Mouse (Mus musculus) neural tube, embryonic 10.5 days (tissue): ENCODE data around the gene Depdc1b.

ENCODE experiments used
- DNase-seq: peaks from one replicate; pipeline ENCODE4 v3.0.0-alpha.2; 2017; ENCODE audit warnings: low spot score; ENCODE audit errors: extremely low spot score

The Depdc1b gene

DNA sequence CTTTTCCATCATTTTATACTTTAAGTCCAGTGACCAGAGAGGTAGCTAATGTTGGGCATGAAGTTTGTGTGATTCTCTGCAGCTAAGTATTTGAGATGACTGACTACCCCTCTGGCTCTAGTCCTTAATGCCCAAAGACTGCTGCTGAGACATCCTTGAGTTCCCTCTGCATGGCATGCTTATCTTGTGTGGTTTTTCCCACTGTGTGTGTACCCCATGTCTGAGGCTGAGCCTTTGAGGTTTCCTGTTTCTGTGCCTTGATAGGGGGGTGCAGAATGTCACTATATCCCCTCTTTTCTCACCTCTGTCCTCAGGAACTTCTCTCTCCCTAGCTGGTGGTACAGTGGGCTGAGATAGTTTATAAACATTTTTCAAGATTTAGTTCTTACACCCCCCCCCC is 119.6 kb downstream of the Depdc1b start:
- no peak for DNase-seq

DNA sequence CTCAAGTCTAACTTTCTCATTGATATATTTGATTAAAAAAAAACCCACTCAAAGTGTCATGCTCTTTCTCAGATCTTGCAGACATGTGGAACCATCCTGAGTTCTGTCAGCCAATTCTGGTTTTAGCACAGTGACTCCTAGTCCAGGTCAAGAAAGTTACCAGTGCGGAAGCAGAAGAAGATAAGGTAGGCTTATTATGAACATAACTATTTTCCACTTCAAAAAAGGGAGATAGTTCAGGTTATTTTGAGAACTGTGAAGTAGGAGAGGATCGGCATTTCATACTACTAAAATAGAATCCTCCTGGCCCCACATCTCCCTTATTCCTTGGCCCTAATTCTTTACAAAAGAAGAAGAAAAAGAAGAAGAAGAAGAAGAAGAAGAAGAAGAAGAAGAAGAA is 121.3 kb downstream of the Depdc1b start:
- no peak for DNase-seq

DNA sequence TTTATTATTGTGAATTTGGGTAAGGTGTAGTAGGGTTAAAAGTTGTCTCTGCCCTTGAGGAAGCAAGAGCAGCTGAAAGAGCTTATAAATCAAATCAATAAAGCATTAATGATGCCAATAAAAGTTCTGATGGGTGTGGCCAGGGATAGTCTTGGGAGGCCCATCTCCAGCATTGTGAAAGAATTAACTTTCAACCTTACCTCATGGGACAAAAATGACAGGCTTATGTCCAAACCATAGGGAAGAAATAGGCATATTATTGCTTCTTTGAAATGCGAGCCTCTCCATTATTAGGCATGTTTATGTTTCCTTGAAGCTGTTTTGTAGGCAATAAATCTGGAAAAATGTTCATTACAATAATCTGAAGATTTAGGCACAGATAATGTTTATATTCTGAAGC is 122.9 kb downstream of the Depdc1b start:
- no peak for DNase-seq

DNA sequence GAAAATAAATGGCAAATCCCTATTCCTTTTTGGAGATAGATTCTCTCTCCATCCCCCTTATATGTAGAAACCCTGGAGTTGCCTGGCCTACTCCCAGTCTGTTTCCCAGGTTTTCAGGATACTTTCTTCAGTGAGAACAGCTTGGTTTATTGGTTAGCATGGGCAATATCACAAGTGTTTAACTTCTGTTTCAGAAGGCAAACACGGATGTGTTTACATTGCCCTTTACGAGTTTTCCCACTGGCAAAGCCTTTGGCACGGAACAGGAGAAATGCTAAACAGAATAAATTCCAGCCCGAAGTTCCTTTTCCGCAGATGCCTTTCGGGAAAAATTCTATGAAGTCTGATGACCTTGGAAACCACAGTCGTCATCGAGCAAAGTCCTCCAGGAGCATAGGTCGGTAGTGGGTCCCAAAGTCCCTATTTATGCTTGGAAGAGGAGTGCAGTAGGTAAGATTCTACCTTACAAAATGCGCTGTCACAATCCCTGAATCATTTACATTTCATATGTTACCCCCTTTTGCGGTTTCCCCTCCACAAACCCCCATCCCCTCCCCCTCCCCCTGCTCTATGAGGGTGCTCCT is 132.3 kb downstream of the Depdc1b start:
- DNase-seq: no peak

DNA sequence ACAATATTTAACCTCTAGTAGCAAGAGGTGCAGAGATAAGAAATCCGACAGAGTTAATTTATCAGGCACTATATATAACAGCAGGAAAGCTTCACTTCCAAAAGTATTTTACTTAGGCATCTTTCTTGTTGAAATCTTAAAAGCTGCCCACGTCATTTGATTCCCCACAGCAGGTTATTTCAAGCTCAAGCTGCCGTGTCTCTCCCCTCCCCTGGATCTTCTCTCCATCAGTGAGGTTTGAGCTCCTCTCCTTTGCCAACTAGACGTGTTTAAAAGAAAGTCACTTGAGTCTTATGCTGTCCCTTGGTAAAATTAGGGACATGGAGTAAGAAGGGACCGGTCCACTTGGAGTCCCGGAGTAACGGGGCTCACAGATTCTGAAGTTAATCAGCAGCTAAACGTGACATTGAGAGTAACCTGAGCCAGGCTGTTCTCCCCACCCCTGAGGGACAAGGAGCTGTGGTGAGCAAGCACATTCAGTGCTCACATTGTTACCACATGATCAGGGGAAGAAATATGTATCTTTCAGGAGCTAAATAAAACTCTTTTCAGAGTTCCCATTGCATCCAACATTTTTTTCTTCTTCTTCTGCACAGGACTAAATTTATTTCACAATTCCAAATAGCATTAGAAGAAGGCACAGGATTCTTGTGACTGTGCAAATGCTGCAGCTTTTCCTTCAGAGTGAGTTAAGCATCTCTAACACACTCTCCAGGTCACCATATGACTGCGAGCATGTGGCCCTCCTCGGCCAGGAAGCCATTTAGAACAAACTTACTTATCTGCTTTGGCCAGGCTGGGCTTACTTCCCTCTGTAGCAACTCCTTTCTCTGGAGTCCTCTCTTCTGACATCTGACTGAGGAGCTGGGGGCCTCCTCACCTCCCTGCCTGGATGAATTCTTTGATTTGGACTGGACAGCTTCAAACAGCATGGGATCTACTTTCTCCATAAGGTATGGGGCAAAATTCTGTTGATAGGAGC is 133.3 kb downstream of the Depdc1b start, which contains the start of gene Pde4d:
Gene Pde4d (plus strand): TSS at position 833 of the 982 bp plus-strand sequence.
- DNase-seq: no peak

DNA sequence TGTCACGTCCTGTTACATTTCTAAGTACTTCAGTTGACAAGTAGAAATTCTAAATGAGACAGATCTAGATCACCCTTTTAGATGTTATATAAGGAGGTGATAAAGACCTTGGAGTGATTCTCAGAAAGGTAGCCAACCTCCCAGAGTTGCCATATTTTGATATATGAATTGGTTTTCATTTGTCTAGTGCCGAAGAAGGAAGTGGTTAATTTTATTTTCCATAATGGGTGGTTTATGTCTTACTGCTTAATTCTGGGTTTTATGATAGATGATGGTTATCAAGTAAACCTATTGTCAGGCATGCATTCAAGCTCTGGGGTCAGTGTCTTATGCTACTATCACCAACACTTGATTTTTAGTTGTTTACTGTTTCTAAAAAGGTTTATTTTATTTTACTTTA is 135.0 kb downstream of the Depdc1b start:
- no peak for DNase-seq

DNA sequence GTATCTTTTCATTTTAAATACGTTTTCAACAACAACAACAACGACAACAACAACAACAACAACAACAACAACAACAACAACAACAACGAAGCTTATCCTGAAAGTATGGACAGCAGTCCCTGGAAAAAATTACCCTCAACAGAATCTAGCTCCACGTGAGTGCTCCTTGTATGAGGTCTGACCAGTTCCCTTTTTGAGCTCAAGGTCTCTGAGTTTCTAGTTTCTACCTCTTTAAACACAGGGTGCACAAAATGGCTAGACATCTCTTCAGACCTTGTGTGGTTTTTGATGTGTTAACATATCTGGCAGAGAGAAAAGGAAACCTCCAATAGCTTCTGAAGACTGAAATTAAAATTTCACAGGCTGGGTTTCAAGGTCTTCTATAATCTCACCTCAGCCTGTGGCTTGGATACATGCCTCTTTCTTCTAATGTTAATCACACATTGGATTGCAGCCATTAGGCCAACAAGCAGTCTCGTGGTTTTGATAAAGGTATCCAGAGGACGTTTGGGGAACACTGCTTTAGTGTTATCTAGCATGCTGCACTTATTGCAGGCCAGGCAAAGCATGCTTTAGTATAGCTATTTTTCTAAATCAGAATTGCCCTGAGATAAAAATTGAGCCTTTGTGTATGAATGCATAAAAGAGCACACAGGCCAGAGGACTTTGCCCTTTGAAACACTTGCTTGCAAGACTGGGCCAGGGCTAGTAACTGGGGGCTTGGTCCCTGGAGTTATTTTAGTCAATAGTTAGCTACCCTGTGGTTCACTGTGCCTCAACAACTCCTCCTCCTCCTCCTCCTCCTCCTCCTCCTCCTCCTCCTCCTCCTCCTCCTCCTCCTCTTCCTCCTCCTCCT is 137.2 kb downstream of the Depdc1b start:
- DNase-seq: no peak
